Mouse (Mus musculus) stomach, embryonic 14.5 days (tissue): ENCODE results near the gene Upk3b. TPM values are rescaled to one million over a fixed set of nuclear protein-coding genes. Genes with fewer than 3 reads are reported as not detected.

Experiments used
- ATAC-seq: fragments of 200-750 bp; cut with Nextera tagmentation; 2 replicates; pipeline ENCODE4 v1.8.0; 2017; ENCODE audit warnings: low read depth, moderate TSS enrichment; ENCODE audit not compliant: insufficient number of reproducible peaks, insufficient read depth, low FRiP score
- H3K27ac ChIP-seq: fragments of 300-500 bp; sonication (generic); 2 replicates; pipeline ENCODE4 v1.5.1; 2014; ENCODE audit warnings: mild to moderate bottlenecking, low read length, moderate library complexity, mixed read lengths
- H3K27me3 ChIP-seq: fragments of 300-500 bp; sonication (generic); 2 replicates; pipeline ENCODE4 v1.6.1; 2014; ENCODE audit warnings: low read length, control low read depth, mixed read lengths; ENCODE audit not compliant: control insufficient read depth, insufficient read depth
- H3K36me3 ChIP-seq: fragments of 300-500 bp; sonication (generic); 2 replicates; pipeline ENCODE4 v1.6.1; 2014; ENCODE audit warnings: mild to moderate bottlenecking, control low read depth, low read length, moderate library complexity, mixed read lengths; ENCODE audit not compliant: control insufficient read depth, insufficient read depth
- H3K4me1 ChIP-seq: fragments of 300-500 bp; sonication (generic); 2 replicates; pipeline ENCODE4 v1.6.1; 2014; ENCODE audit warnings: low read length, control low read depth, mixed read lengths; ENCODE audit not compliant: control insufficient read depth, insufficient read depth
- H3K4me2 ChIP-seq: fragments of 300-500 bp; sonication (generic); replicated peaks from 2 replicates; pipeline ENCODE4 v1.6.1; 2014; ENCODE audit warnings: low read depth, low read length, control low read depth
- H3K4me3 ChIP-seq: fragments of 300-500 bp; sonication (generic); 2 replicates; pipeline ENCODE4 v1.5.1; 2014; ENCODE audit warnings: low read depth, low read length, control low read depth
- H3K9ac ChIP-seq: fragments of 300-500 bp; sonication (generic); replicated peaks from 2 replicates; pipeline ENCODE4 v1.6.1; 2014; ENCODE audit warnings: low read depth, mild to moderate bottlenecking, control low read depth, low read length, moderate library complexity, mixed read lengths
- H3K9me3 ChIP-seq: fragments of 300-500 bp; sonication (generic); 2 replicates; pipeline ENCODE4 v1.6.1; 2016; ENCODE audit warnings: low read depth, low read length, control low read depth; ENCODE audit not compliant: control insufficient read depth
- WGBS: fragments of 180-500 bp; shearing (Covaris S2); extraction: QIAGEN DNeasy Blood & Tissue Kit; methylation state at CpG from one replicate; pipeline ENCODE4 v1.1.7; 2014; 5-methylcytosine and 5-hydroxymethylcytosine counted together
- polyA plus RNA-seq: library from polyadenylated mRNA; unstranded; fragments of >200 nt; fragmentation: Nextera tagmentation; extraction: Ambion mirVana; gene quantifications from 2 replicates; pipeline ENCODE4 v1.2.1, GENCODE M21; 2014

Gene Upk3b
- polyA plus RNA-seq, 1 experiment from 2014 or later: 23.7 TPM

DNA sequence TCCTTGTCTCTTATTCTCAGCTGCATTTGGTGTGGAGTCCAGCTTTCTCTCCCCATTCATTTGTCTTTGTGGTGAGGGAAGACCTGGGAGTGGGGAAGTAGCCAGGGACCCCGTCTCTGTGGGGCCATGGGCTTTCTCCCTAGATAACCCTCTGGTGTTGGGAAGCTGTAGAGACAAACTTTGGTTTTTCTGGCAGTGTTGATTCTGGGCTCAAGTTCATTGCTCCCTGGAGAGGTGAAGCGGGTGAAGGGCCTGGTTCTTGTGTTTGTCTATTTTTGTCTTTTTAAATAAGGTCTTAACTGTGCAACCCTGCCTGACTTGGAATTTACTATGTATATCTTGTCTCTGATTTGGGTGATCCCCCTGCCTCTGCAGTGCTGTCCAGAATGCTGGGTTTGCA, 19.6 kb upstream of the Upk3b start:
- H3K27ac ChIP-seq: no peak overlapping the region
- H3K4me3 ChIP-seq: no peak overlapping the region
- H3K36me3 ChIP-seq: peaks cover 8% of the 10 kb centered on the region
- no peak for ATAC-seq
- H3K9ac ChIP-seq: no peak overlapping the region
- 94% methylated on average over 2 of the region's 2 CpGs for WGBS
- 0 out of 2 replicates have a peak, but pooled peaks cover 3% of the 10 kb centered on the region for H3K4me1 ChIP-seq
- no peak overlapping the region for H3K4me2 ChIP-seq
- H3K9me3 ChIP-seq: no peaks in the 10 kb centered on the region
- no peaks in the 10 kb centered on the region for H3K27me3 ChIP-seq

DNA sequence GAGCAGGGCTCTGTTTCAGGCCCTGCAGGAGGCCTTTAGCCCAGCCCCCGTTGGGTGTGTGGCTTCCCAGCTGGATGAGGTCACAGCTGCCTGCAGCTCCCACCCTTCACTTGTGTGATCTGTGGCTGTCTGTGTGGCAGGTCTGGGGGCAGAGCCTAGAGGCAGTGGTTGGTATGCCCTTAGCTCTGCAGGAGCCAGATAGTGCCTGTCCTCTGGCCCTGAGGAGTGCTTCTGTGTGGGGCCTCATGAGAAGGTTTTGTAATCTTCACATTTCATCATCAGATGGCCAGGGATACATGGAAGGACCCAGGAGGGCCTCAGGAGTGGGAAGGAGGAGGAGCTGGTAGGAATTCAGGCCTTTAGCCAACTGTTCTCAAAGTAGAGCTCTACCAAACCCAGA, 18.4 kb upstream of the Upk3b start:
- no peak overlapping the region for H3K9ac ChIP-seq
- peak; percentile 44; the same call in 1 of the 2 replicates for ATAC-seq

DNA sequence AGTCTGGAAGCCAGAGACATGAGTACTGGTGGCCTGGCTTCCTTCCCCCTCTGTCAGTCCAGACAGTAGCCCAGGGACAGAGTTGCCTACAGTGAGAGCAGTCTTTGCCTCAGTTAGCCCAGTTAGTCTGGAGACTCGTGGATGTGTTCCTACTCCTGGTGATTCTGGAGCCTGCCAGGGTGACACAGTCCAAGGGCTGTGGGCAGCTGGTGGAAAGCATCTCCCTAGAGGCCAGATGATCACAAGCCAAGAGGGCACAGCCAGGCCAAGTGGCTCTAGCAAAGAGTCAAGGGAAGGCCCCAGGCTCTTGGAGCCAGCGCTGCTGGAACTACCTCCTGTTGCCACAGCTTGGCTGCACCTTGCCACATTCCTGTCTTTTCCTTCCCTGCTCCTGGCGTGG, 12.6 kb upstream of the Upk3b start:
- Histone ChIP-seq H3K27me3 (no peaks in the 10 kb centered on the region), H3K27ac (no peak overlapping the region), H3K9ac (no peak overlapping the region), H3K4me3 (no peak overlapping the region), H3K4me2 (no peak overlapping the region), H3K36me3 (peaks cover 16% of the 10 kb centered on the region), H3K9me3 (no peaks in the 10 kb centered on the region), H3K4me1 (no peaks in the 10 kb centered on the region)
- 78% methylated on average over 3 of the region's 3 CpGs for WGBS
- ATAC-seq: no peak

More for the DNA sequence above, 18.4 kb upstream of the Upk3b start:
- Histone ChIP-seq H3K4me2 (no peak overlapping the region), H3K27me3 (no peaks in the 10 kb centered on the region), H3K9me3 (no peaks in the 10 kb centered on the region), H3K4me1 (0 out of 2 replicates have a peak, but pooled peaks cover 3% of the 10 kb centered on the region), H3K4me3 (no peak overlapping the region), H3K27ac (no peak overlapping the region), H3K36me3 (peaks cover 8% of the 10 kb centered on the region)
- 29% methylated on average over 1 of the region's 1 CpGs for WGBS

DNA sequence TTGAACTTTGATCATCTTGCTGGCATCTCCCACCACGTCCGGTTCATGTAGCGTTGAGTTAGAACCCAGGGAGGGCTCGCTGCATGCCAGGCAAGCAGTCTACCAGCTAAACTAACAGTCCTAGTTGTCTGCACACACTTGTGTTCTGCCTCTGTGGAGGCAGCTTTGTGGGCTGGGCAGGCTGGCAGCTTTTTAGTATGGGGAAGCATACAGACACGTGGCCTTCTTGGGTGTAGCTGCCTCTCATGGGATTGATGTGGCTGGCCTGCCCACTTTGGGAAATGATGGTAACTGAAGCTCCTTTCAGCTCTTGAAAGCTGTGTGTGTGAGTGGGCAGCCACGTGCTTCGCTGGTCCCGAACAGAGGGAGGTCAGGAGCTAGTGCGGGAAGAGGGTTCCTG, 11.4 kb upstream of the Upk3b start:
- Histone ChIP-seq H3K4me3 (no peak overlapping the region), H3K36me3 (peaks cover 23% of the 10 kb centered on the region), H3K4me1 (no peaks in the 10 kb centered on the region), H3K9me3 (no peaks in the 10 kb centered on the region), H3K27ac (no peak overlapping the region), H3K27me3 (no peaks in the 10 kb centered on the region), H3K4me2 (no peak overlapping the region), H3K9ac (no peak overlapping the region)
- 91% methylated on average over 9 of the region's 9 CpGs for WGBS
- no peak for ATAC-seq

DNA sequence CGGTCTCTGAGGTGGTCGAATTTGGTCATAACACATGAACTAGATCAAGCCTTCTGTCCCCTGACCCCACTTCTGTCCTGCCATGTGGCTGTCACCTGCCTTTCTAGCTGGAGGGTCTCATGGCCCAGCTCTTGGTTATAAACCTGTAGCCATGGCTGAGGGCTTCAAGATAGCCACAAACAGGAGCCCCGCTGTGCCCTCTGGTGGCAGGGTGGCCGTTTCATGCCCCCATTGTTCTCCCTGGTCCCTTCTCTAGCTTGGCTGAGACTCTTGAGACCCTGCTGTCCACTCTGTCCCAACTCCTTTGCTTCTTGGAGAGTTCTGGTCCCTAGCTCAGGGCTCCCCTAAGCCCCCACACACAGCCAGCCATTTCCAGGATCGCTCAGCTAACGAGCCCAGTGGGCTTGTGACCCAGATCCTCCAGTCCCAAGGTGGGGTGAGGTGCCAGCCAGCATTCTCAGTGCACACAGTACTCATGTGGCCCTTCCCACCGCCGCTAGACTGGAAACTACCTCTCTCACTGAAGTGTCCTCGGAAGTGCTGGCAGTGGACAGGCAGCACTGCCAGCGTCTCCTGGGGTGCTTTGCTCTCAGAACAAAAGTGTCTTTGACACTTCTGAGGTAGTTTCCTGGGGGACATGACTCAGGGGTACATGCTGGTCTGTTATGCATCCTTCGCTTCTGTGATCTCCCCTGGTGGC, 10.5 kb upstream of the Upk3b start:
- H3K27me3 ChIP-seq: no peaks in the 10 kb centered on the region
- no peak for ATAC-seq
- peaks cover 32% of the 10 kb centered on the region for H3K36me3 ChIP-seq
- H3K4me2 ChIP-seq: no peak overlapping the region
- WGBS: 79% methylated on average over 11 of the region's 11 CpGs
- no peaks in the 10 kb centered on the region for H3K4me1 ChIP-seq
- H3K9ac ChIP-seq: no peak overlapping the region
- H3K9me3 ChIP-seq: no peaks in the 10 kb centered on the region
- no peak overlapping the region for H3K27ac ChIP-seq
- H3K4me3 ChIP-seq: no peak overlapping the region

DNA sequence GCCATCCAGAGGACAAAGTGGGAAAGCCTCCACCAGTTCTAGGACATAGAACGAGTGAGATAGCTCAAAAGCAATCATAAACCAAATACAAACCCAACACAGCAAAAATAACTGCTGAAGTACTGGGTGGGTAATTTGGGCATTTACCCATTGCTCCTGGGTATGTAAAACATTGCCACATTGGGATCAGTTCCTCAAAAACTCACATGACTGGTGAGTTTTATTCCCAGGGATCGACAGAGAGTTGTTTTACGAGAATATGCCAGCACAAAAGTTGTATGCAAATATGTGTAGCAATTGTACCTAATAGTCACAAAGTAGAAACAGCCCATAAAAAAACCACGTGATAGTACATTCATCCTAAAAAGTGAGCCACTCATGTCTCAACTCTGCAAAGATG, 3.4 kb upstream of the Upk3b start:
- H3K9me3 ChIP-seq: no peaks in the 10 kb centered on the region
- H3K36me3 ChIP-seq: peaks cover 26% of the 10 kb centered on the region
- H3K27ac ChIP-seq: no peak overlapping the region
- H3K27me3 ChIP-seq: no peaks in the 10 kb centered on the region
- WGBS: 81% methylated on average over 4 of the region's 4 CpGs
- ATAC-seq: no peak
- H3K4me3 ChIP-seq: no peak overlapping the region
- H3K9ac ChIP-seq: no peak overlapping the region
- H3K4me1 ChIP-seq: no peaks in the 10 kb centered on the region
- H3K4me2 ChIP-seq: no peak overlapping the region

DNA sequence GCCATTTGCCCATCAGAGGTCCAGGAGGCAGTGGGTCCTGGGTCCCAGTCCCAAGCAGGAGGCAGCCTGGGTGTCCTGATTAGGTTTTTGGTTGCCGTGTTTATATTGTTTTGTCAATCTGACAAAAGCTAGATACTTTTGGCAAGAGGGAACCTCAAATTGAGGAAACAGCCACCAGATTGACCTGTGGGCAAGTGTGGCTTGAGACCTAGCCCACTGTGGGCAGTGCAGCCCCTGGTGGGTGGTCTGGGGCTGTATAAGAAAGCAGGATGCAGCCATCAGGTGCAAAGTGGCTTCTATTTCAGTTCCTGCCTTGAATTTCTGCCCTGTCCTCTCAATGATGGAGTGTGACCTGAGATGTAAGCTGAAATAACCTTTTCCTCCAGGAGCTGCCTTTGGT, 3.0 kb upstream of the Upk3b start:
- ATAC-seq: no peak
- Histone ChIP-seq H3K4me3 (no peak overlapping the region), H3K4me2 (no peak overlapping the region), H3K9ac (no peak overlapping the region), H3K27me3 (no peaks in the 10 kb centered on the region), H3K9me3 (no peaks in the 10 kb centered on the region), H3K27ac (no peak overlapping the region), H3K36me3 (peaks cover 21% of the 10 kb centered on the region), H3K4me1 (no peaks in the 10 kb centered on the region)
- WGBS: 84% methylated on average over 1 of the region's 1 CpGs

DNA sequence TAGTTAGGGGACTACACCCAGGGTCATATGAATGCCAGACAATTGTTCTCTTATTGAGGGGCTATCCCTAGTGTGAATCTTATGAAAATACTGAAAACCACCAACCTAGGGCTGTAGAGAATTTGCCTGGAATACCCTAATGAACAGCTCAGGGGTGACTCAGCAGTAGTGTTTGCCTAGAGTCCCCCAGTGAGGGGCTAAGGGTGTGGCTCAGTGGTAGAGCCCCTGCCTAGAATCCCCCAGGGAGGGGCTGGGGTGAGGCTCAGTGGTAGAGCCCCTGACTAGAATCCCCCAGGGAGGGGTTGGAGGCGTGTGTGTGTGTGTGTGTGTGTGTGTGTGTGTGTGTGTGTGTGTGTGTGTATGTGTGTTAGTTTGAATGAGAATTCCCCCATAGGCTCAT, 1.6 kb upstream of the Upk3b start:
- 89% methylated on average over 1 of the region's 1 CpGs for WGBS
- Histone ChIP-seq H3K27ac (no peak overlapping the region), H3K36me3 (peaks cover 12% of the 10 kb centered on the region), H3K9ac (no peak overlapping the region), H3K4me2 (no peak overlapping the region), H3K9me3 (no peaks in the 10 kb centered on the region), H3K27me3 (no peaks in the 10 kb centered on the region), H3K4me1 (no peaks in the 10 kb centered on the region), H3K4me3 (no peak overlapping the region)
- no peak for ATAC-seq

DNA sequence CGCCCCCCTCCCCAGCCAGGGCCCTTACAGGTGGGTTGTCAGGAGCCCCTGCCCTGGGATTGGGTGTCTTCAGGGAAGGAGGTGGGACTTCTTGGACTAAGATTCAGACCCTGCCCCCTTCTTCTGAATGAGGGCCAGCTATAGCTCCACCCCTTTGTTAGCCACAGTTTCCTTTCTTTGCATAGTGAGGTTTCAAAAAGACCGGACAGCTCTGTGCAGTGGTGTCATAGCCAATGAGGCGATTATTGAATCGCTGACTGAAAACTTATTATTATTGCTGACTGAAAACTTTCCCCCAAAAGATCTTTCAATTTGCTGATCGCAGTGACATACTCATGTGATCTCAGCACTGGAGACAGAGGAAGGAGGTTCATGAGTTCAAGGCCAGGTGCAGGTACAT, 1.9 kb downstream of the Upk3b start:
- Histone ChIP-seq H3K9me3 (no peaks in the 10 kb centered on the region), H3K4me1 (no peaks in the 10 kb centered on the region), H3K36me3 (no peaks in the 10 kb centered on the region), H3K27me3 (no peaks in the 10 kb centered on the region), H3K4me2 (no peak overlapping the region), H3K9ac (no peak overlapping the region), H3K27ac (no peak overlapping the region), H3K4me3 (no peak overlapping the region)
- ATAC-seq: no peak
- WGBS: 36% methylated on average over 5 of the region's 5 CpGs
